Mouse (Mus musculus) forebrain, embryonic 10.5 days (tissue): ENCODE results near the gene Gusb. TPM values are rescaled to one million over a fixed set of nuclear protein-coding genes. Genes with fewer than 3 reads are reported as not detected.

Experiments
- DNase-seq: peaks from one replicate; pipeline ENCODE4 v3.0.0-alpha.2; 2017; ENCODE audit warnings: low spot score; ENCODE audit errors: extremely low spot score
- H3K27ac ChIP-seq: fragments of 300-500 bp; sonication (generic); 2 replicates; pipeline ENCODE4 v1.5.1; 2016; ENCODE audit warnings: mild to moderate bottlenecking
- H3K27me3 ChIP-seq: fragments of 300-500 bp; sonication (generic); 2 replicates; pipeline ENCODE4 v1.6.1; 2016; ENCODE audit warnings: mild to moderate bottlenecking; ENCODE audit not compliant: poor library complexity, severe bottlenecking
- H3K36me3 ChIP-seq: fragments of 300-500 bp; sonication (generic); replicated peaks from 2 replicates; pipeline ENCODE4 v1.6.1; 2016; ENCODE audit warnings: mild to moderate bottlenecking, moderate library complexity
- H3K4me1 ChIP-seq: fragments of 300-500 bp; sonication (generic); 2 replicates; pipeline ENCODE4 v1.6.1; 2016
- H3K4me3 ChIP-seq: fragments of 300-500 bp; sonication (generic); 2 replicates; pipeline ENCODE4 v1.5.1; 2016; ENCODE audit warnings: mild to moderate bottlenecking, moderate library complexity
- H3K9me3 ChIP-seq: fragments of 300-500 bp; sonication (generic); 2 replicates; pipeline ENCODE4 v1.6.1; 2016; ENCODE audit warnings: mild to moderate bottlenecking, moderate library complexity
- WGBS: fragments of 180-500 bp; shearing (Covaris S2); methylation state at CpG from one replicate; pipeline ENCODE4 v1.1.7; 2016; 5-methylcytosine and 5-hydroxymethylcytosine counted together
- polyA plus RNA-seq: library from polyadenylated mRNA; unstranded; fragments of >200 nt; fragmentation: Nextera tagmentation; extraction: Ambion mirVana; gene quantifications from 2 replicates; pipeline ENCODE4 v1.2.1, GENCODE M21; 2016

Gene Gusb
- polyA plus RNA-seq, 1 experiment from 2014 or later = 32.2 TPM

- no peak for DNase-seq
- Histone ChIP-seq H3K27me3 (no peaks in the 10 kb centered on the region), H3K9me3 (no peaks in the 10 kb centered on the region), H3K4me3 (no peak overlapping the region), H3K36me3 (peaks cover 48% of the 10 kb centered on the region), H3K27ac (no peak overlapping the region), H3K4me1 (no peaks in the 10 kb centered on the region)
- WGBS = 92% methylated on average over 5 of the region's 5 CpGs
These were observed 11.0 kb downstream of the Gusb start for GRCm38 (mm10) chr5:129991898-129992297.

GRCm38 (mm10) chr5:129989376-129989775, 13.5 kb downstream of the Gusb start:
- 92% methylated on average over 13 of the region's 13 CpGs for WGBS
- Histone ChIP-seq H3K27ac (no peak overlapping the region), H3K4me3 (no peak overlapping the region)

GRCm38 (mm10) chr5:129980216-129980615, 22.6 kb downstream of the Gusb start:
- Histone ChIP-seq H3K27me3 (no peaks in the 10 kb centered on the region), H3K9me3 (no peaks in the 10 kb centered on the region), H3K36me3 (peaks cover 39% of the 10 kb centered on the region), H3K4me1 (no peaks in the 10 kb centered on the region), H3K4me3 (no peak overlapping the region), H3K27ac (no peak overlapping the region)
- WGBS = 83% methylated on average over 3 of the region's 3 CpGs
- no peak for DNase-seq

More at GRCm38 (mm10) chr5:129989376-129989775, 13.5 kb downstream of the Gusb start:
- Histone ChIP-seq H3K27me3 (no peaks in the 10 kb centered on the region), H3K9me3 (no peaks in the 10 kb centered on the region), H3K36me3 (peaks cover 49% of the 10 kb centered on the region), H3K4me1 (no peaks in the 10 kb centered on the region)
- no peak for DNase-seq

GRCm38 (mm10) chr5:129978608-129979007, 24.2 kb downstream of the Gusb start:
- Histone ChIP-seq H3K27ac (no peak overlapping the region), H3K27me3 (no peaks in the 10 kb centered on the region), H3K36me3 (peaks cover 37% of the 10 kb centered on the region), H3K4me1 (no peaks in the 10 kb centered on the region), H3K4me3 (no peak overlapping the region), H3K9me3 (no peaks in the 10 kb centered on the region)
- WGBS = 93% methylated on average over 5 of the region's 5 CpGs
- DNase-seq = no peak

- H3K9me3 ChIP-seq = no peaks in the 10 kb centered on the region
- H3K4me1 ChIP-seq = no peaks in the 10 kb centered on the region
- WGBS = 91% methylated on average over 4 of the region's 4 CpGs
- no peaks in the 10 kb centered on the region for H3K27me3 ChIP-seq
- peaks cover 34% of the 10 kb centered on the region for H3K36me3 ChIP-seq
- no peak overlapping the region for H3K4me3 ChIP-seq
- DNase-seq = no peak
- no peak overlapping the region for H3K27ac ChIP-seq
These were observed 25.1 kb downstream of the Gusb start for GRCm38 (mm10) chr5:129977768-129978167.

GRCm38 (mm10) chr5:129974866-129975311, 28.0 kb downstream of the Gusb start:
- H3K27ac ChIP-seq = no peak overlapping the region
- H3K27me3 ChIP-seq = no peaks in the 10 kb centered on the region
- H3K4me3 ChIP-seq = no peak overlapping the region
- no peak for DNase-seq
- H3K4me1 ChIP-seq = no peaks in the 10 kb centered on the region
- peaks cover 39% of the 10 kb centered on the region for H3K36me3 ChIP-seq
- no peaks in the 10 kb centered on the region for H3K9me3 ChIP-seq
- WGBS = 92% methylated on average over 4 of the region's 4 CpGs

- no peak for DNase-seq
- no peak overlapping the region for H3K4me3 ChIP-seq
- WGBS = 90% methylated on average over 4 of the region's 4 CpGs
These were observed 28.5 kb downstream of the Gusb start for GRCm38 (mm10) chr5:129974354-129974753.

GRCm38 (mm10) chr5:129971491-129971890, 31.4 kb downstream of the Gusb start:
- 88% methylated on average over 4 of the region's 4 CpGs for WGBS
- Histone ChIP-seq H3K4me1 (peaks cover 1% of the 10 kb centered on the region; the same call in 1 of the 2 replicates), H3K36me3 (peaks cover 36% of the 10 kb centered on the region), H3K27me3 (no peaks in the 10 kb centered on the region), H3K4me3 (no peak overlapping the region), H3K27ac (no peak overlapping the region), H3K9me3 (no peaks in the 10 kb centered on the region)
- DNase-seq = no peak

More at GRCm38 (mm10) chr5:129974354-129974753, 28.5 kb downstream of the Gusb start:
- Histone ChIP-seq H3K4me1 (no peaks in the 10 kb centered on the region), H3K27ac (no peak overlapping the region), H3K9me3 (no peaks in the 10 kb centered on the region), H3K27me3 (no peaks in the 10 kb centered on the region), H3K36me3 (peaks cover 41% of the 10 kb centered on the region)

- H3K4me3 ChIP-seq = no peak overlapping the region
- H3K27ac ChIP-seq = no peak overlapping the region
- DNase-seq = no peak
- H3K9me3 ChIP-seq = no peaks in the 10 kb centered on the region
- 93% methylated on average over 7 of the region's 7 CpGs for WGBS
- H3K4me1 ChIP-seq = peaks cover 11% of the 10 kb centered on the region; the same call in 1 of the 2 replicates
- H3K27me3 ChIP-seq = no peaks in the 10 kb centered on the region
- H3K36me3 ChIP-seq = peaks cover 25% of the 10 kb centered on the region
These were observed 34.4 kb downstream of the Gusb start for GRCm38 (mm10) chr5:129968417-129968816.

- no peak for DNase-seq
- Histone ChIP-seq H3K4me1 (peaks cover 20% of the 10 kb centered on the region), H3K36me3 (peaks cover 11% of the 10 kb centered on the region), H3K27me3 (no peaks in the 10 kb centered on the region), H3K9me3 (no peaks in the 10 kb centered on the region), H3K27ac (no peak overlapping the region), H3K4me3 (no peak overlapping the region)
- WGBS = 76% methylated on average over 3 of the region's 3 CpGs
These were observed 36.4 kb downstream of the Gusb start for GRCm38 (mm10) chr5:129966448-129966847.

GRCm38 (mm10) chr5:129963224-129963623, 39.6 kb downstream of the Gusb start:
- no peak overlapping the region for H3K27ac ChIP-seq
- 59% methylated on average over 4 of the region's 4 CpGs for WGBS
- H3K4me3 ChIP-seq = no peak overlapping the region
- no peaks in the 10 kb centered on the region for H3K27me3 ChIP-seq
- DNase-seq = no peak
- H3K36me3 ChIP-seq = peaks cover 33% of the 10 kb centered on the region
- H3K4me1 ChIP-seq = peaks cover 20% of the 10 kb centered on the region
- H3K9me3 ChIP-seq = no peaks in the 10 kb centered on the region

- no peak for DNase-seq
- Histone ChIP-seq H3K4me1 (no peaks in the 10 kb centered on the region), H3K4me3 (no peak overlapping the region), H3K36me3 (peaks cover 51% of the 10 kb centered on the region), H3K27ac (no peak overlapping the region), H3K9me3 (no peaks in the 10 kb centered on the region), H3K27me3 (no peaks in the 10 kb centered on the region)
- 94% methylated on average over 6 of the region's 6 CpGs for WGBS
These were observed 47.1 kb downstream of the Gusb start for GRCm38 (mm10) chr5:129955792-129956191.

- Histone ChIP-seq H3K27me3 (no peaks in the 10 kb centered on the region), H3K27ac (no peak overlapping the region), H3K9me3 (no peaks in the 10 kb centered on the region), H3K4me3 (no peak overlapping the region), H3K36me3 (peaks cover 42% of the 10 kb centered on the region), H3K4me1 (no peaks in the 10 kb centered on the region)
- DNase-seq = no peak
- 91% methylated on average over 5 of the region's 5 CpGs for WGBS
These were observed 48.2 kb downstream of the Gusb start for GRCm38 (mm10) chr5:129954473-129955254.
